Comparison of ENCODE assay signal across 11 mouse cellular contexts in the genomic region with DNA sequence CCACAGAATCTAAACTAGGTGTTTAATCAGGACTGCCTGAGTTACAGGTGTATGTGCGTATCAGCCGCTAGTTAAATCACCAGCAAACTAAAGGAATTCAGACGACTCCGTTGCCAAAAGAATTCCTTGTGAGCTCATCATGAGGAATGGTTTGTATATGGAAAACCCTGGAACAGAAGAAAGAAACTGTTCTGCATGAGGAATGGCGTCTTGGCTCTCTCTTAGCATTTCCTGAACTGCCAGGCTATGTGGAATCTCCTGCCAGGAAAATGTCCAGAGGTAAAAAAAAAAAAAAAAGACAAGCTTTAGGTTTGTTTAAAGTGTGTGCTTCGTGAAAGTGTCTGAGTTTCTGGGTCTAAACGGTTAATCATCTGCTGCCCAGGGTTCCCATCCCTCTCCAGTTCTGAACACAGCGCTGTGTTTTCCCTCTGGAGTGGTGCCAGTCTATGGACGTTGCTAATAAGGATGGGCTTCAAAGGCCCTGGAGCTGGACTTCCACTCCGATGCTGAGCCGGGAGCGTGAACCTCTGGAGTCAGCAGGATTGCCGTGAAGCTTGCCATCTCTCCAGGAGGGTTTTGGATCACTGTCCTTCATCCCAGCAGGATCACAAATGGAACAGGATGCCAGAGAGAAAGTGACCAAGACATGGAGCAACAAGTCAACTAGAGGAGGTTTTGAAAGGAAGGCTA.
DNase-seq lines count a peak whose midpoint lies in the region; ATAC-seq lines count a peak whose summit lies in the region.
"Had no signal": no experiment of that assay in that cellular context is flagged by ENCODE, and none has a peak within 500 bp of the region (broad histone marks: within the 10 kb centered on the region; RNA-seq: fewer than 3 reads in every experiment).

No protein-coding gene starts in this region.

- DNase-seq in embryonic facial prominence, embryonic 10.5 days (ENCODE audit: low spot score) = no peak
- peak; percentile 23 to 78 for DNase-seq in left cerebral cortex, postnatal 10 days (ENCODE audit: extremely low spot score in 1 of 2, low spot score in 2 of 2)
- no peak for DNase-seq in left cerebral cortex, postnatal 36 days (ENCODE audit: low spot score in 2 of 2)
- peak; percentile 29 for DNase-seq in heart, postnatal 4 days
- DNase-seq in lung, postnatal 10 days = peak; percentile 74
- no peak for DNase-seq in urinary bladder, postnatal 4 days (ENCODE audit: low spot score in 2 of 2)
- DNase-seq in adrenal gland, adult 2 months = no peak
- DNase-seq: thymus, postnatal 4 days had no signal

- H3K4me3 ChIP-seq in embryonic facial prominence, embryonic 12.5 days = no peak overlapping the region
- H3K4me3 ChIP-seq in embryonic facial prominence, embryonic 10.5 days = no peak overlapping the region
- H3K4me3 ChIP-seq: hindbrain, embryonic 15.5 days had no signal

- no peak overlapping the region for H3K9ac ChIP-seq in embryonic facial prominence, embryonic 12.5 days
- H3K9ac ChIP-seq: hindbrain, embryonic 15.5 days had no signal

- peak overlapping the region; percentile 17; the same call in 1 of the 2 replicates for H3K27ac ChIP-seq in embryonic facial prominence, embryonic 12.5 days
- H3K27ac ChIP-seq in embryonic facial prominence, embryonic 10.5 days (replicated peaks) = no peak overlapping the region
- H3K27ac ChIP-seq: hindbrain, embryonic 15.5 days; macrophage had no signal

- no peaks in the 10 kb centered on the region for H3K27me3 ChIP-seq in embryonic facial prominence, embryonic 12.5 days
- H3K27me3 ChIP-seq in embryonic facial prominence, embryonic 10.5 days (replicated peaks; ENCODE audit: low read depth, poor library complexity, severe bottlenecking) = no peaks in the 10 kb centered on the region
- H3K27me3 ChIP-seq: hindbrain, embryonic 15.5 days had no signal

- H3K36me3 ChIP-seq in embryonic facial prominence, embryonic 12.5 days = no peaks in the 10 kb centered on the region
- no peaks in the 10 kb centered on the region for H3K36me3 ChIP-seq in embryonic facial prominence, embryonic 10.5 days (replicated peaks)
- H3K36me3 ChIP-seq: hindbrain, embryonic 15.5 days had no signal

- intact Hi-C loops in left cerebral cortex, postnatal 10 days (cut with DNase I) = no loop called here
- intact Hi-C loops in left cerebral cortex, postnatal 36 days (cut with DNase I) = no loop called here

- no peak for ATAC-seq in embryonic facial prominence, embryonic 12.5 days (ENCODE audit: insufficient number of reproducible peaks, insufficient read depth, low FRiP score, low TSS enrichment)

- H3K9me3 ChIP-seq in embryonic facial prominence, embryonic 12.5 days = no peaks in the 10 kb centered on the region
- no peaks in the 10 kb centered on the region for H3K9me3 ChIP-seq in embryonic facial prominence, embryonic 10.5 days
- H3K9me3 ChIP-seq: hindbrain, embryonic 15.5 days had no signal

- H3K4me2 ChIP-seq in embryonic facial prominence, embryonic 12.5 days (replicated peaks) = no peak overlapping the region
- H3K4me2 ChIP-seq: hindbrain, embryonic 15.5 days had no signal

- 57% methylated on average over 13 of the region's 13 CpGs for WGBS in embryonic facial prominence, embryonic 12.5 days
- 67% methylated on average over 13 of the region's 13 CpGs for WGBS in embryonic facial prominence, embryonic 10.5 days

- peaks cover 33% of the 10 kb centered on the region for H3K4me1 ChIP-seq in embryonic facial prominence, embryonic 12.5 days
- H3K4me1 ChIP-seq in embryonic facial prominence, embryonic 10.5 days = peaks cover 41% of the 10 kb centered on the region

Comparison
In these comparisons a context has a peak if more than half of its experiments do, and no peak if none do; other contexts are left out.
1. DNase-seq: peak in left cerebral cortex, postnatal 10 days (2 of 2), heart, postnatal 4 days (single experiment) and lung, postnatal 10 days (single experiment); none in embryonic facial prominence, embryonic 10.5 days (single experiment), left cerebral cortex, postnatal 36 days (0 of 2), urinary bladder, postnatal 4 days (0 of 2) and adrenal gland, adult 2 months (single experiment).